Mouse (Mus musculus) MEL (cell line): ENCODE results near the gene Vps18. TPM values are rescaled to one million over a fixed set of nuclear protein-coding genes. Genes with fewer than 3 reads are reported as not detected.

Experiments used
- DNase-seq: peaks from one replicate; pipeline ENCODE4 v3.0.0; 2011; ENCODE audit warnings: low read depth, low spot score
- H3K27ac ChIP-seq: 2 replicates; pipeline ENCODE4 v1.5.1; 2012; ENCODE audit warnings: low read depth, mild to moderate bottlenecking, control low read depth, low read length, moderate library complexity; ENCODE audit not compliant: control insufficient read depth
- H3K27me3 ChIP-seq, 2 experiments: fragments of 150-350 bp in 1 of 2; sonication (generic) in 1 of 2; 2 replicates each; pipeline ENCODE4 v1.6.1; 2012; ENCODE audit warnings: low read length in 2 of 2, mild to moderate bottlenecking in 2 of 2, improper control_type of control experiment in 1 of 2, moderate library complexity in 1 of 2; ENCODE audit not compliant: insufficient read depth in 2 of 2, control insufficient read depth in 1 of 2
- H3K36me3 ChIP-seq, 2 experiments: 2 replicates each; pipeline ENCODE4 v1.6.1; 2012 to 2014; ENCODE audit warnings: low read length in 2 of 2, improper control_type of control experiment in 1 of 2, inconsistent platforms in 1 of 2, mild to moderate bottlenecking in 1 of 2; ENCODE audit not compliant: insufficient read depth in 2 of 2, control insufficient read depth in 1 of 2
- H3K4me1 ChIP-seq, 2 experiments: fragments of 150-350 bp in 1 of 2; sonication (generic) in 1 of 2; 2 replicates each; pipeline ENCODE4 v1.6.1; 2012; ENCODE audit warnings: low read length in 2 of 2, improper control_type of control experiment in 1 of 2, mild to moderate bottlenecking in 1 of 2; ENCODE audit not compliant: insufficient read depth in 2 of 2, control insufficient read depth in 1 of 2
- H3K4me3 ChIP-seq, 2 experiments: fragments of 150-350 bp in 1 of 2; sonication (generic) in 1 of 2; 2 replicates each; pipeline ENCODE4 v1.5.1; 2012; ENCODE audit warnings: low read depth in 2 of 2, low read length in 2 of 2, mild to moderate bottlenecking in 2 of 2, moderate library complexity in 2 of 2, control low read depth in 1 of 2, improper control_type of control experiment in 1 of 2; ENCODE audit not compliant: control insufficient read depth in 1 of 2, insufficient read depth in 1 of 2
- H3K79me2 ChIP-seq: 2 replicates; pipeline ENCODE4 v1.6.1; 2012; ENCODE audit warnings: mild to moderate bottlenecking, low read length, moderate library complexity; ENCODE audit not compliant: control insufficient read depth, poor library complexity, insufficient read depth
- H3K9ac ChIP-seq: 2 replicates; pipeline ENCODE4 v1.6.1; 2012; ENCODE audit warnings: low read depth, mild to moderate bottlenecking, control low read depth, low read length, moderate library complexity; ENCODE audit not compliant: control insufficient read depth, poor library complexity, severe bottlenecking
- H3K9me3 ChIP-seq: fragments of 150-350 bp; sonication (generic); replicated peaks from 2 replicates; pipeline ENCODE4 v1.6.1; 2012; ENCODE audit warnings: mild to moderate bottlenecking, low read length, improper control_type of control experiment, moderate library complexity; ENCODE audit not compliant: insufficient read depth
- BHLHE40 ChIP-seq: IDR thresholded peaks from 2 replicates; pipeline ENCODE4 v1.6.1; 2012; ENCODE audit warnings: low read depth, mild to moderate bottlenecking, inconsistent platforms, low read length, improper control_type of control experiment, borderline replicate concordance
- CHD1 ChIP-seq: IDR thresholded peaks from 2 replicates; pipeline ENCODE4 v1.6.1; 2012; ENCODE audit warnings: low read depth, mild to moderate bottlenecking, inconsistent platforms, low read length, improper control_type of control experiment
- CHD2 ChIP-seq: IDR thresholded peaks from 2 replicates; pipeline ENCODE4 v1.6.1; 2011; ENCODE audit warnings: low read length, improper control_type of control experiment
- CTCF ChIP-seq, 3 experiments: IDR thresholded peaks in 2 of 3; conservative IDR thresholded peaks in 1 of 3; 2 replicates each; pipeline ENCODE4 v1.5.1; 2011 to 2012; ENCODE audit warnings: low read length in 3 of 3, low read depth in 2 of 3, mild to moderate bottlenecking in 2 of 3, improper control_type of control experiment in 1 of 3, inconsistent platforms in 1 of 3, mixed read lengths in 1 of 3, moderate library complexity in 1 of 3; ENCODE audit not compliant: control insufficient read depth in 1 of 3, insufficient read depth in 1 of 3, poor library complexity in 1 of 3, severe bottlenecking in 1 of 3
- E2F4 ChIP-seq: IDR thresholded peaks from 2 replicates; pipeline ENCODE4 v1.6.1; 2011; ENCODE audit warnings: low read depth, low read length, improper control_type of control experiment, borderline replicate concordance
- ELF1 ChIP-seq: IDR thresholded peaks from 2 replicates; pipeline ENCODE4 v1.6.1; 2014; ENCODE audit warnings: low read depth, mild to moderate bottlenecking, inconsistent platforms, low read length, improper control_type of control experiment, moderate library complexity
- EP300 ChIP-seq, 2 experiments: IDR thresholded peaks; 2 replicates each; pipeline ENCODE4 v1.6.1; 2011; ENCODE audit warnings: improper control_type of control experiment in 2 of 2, low read length in 2 of 2, low read depth in 1 of 2, mild to moderate bottlenecking in 1 of 2
- ETS1 ChIP-seq: IDR thresholded peaks from 2 replicates; pipeline ENCODE4 v1.6.1; 2012; ENCODE audit warnings: low read depth, mild to moderate bottlenecking, inconsistent platforms, low read length, improper control_type of control experiment, moderate library complexity
- GABPA ChIP-seq: IDR thresholded peaks from 2 replicates; pipeline ENCODE4 v1.6.1; 2012; ENCODE audit warnings: low read depth, mild to moderate bottlenecking, inconsistent platforms, low read length, improper control_type of control experiment, moderate library complexity
- GATA1 ChIP-seq: IDR thresholded peaks from 2 replicates; pipeline ENCODE4 v1.6.1; 2011; ENCODE audit warnings: low read depth, low read length, improper control_type of control experiment
- HCFC1 ChIP-seq: IDR thresholded peaks from 2 replicates; pipeline ENCODE4 v1.6.1; 2012; ENCODE audit warnings: low read depth, mild to moderate bottlenecking, inconsistent platforms, low read length, improper control_type of control experiment, moderate library complexity
- JUND ChIP-seq: IDR thresholded peaks from 2 replicates; pipeline ENCODE4 v1.6.1; 2011; ENCODE audit warnings: low read depth, mild to moderate bottlenecking, improper control_type of control experiment, low read length
- KAT2A ChIP-seq: conservative IDR thresholded peaks from 2 replicates; pipeline ENCODE4 v1.6.1; 2012; ENCODE audit warnings: low read depth, low read length, improper control_type of control experiment, inconsistent platforms
- MAFK ChIP-seq: IDR thresholded peaks from 2 replicates; pipeline ENCODE4 v1.6.1; 2011; ENCODE audit warnings: low read depth, mild to moderate bottlenecking, low read length, improper control_type of control experiment, borderline replicate concordance
- MAZ ChIP-seq: IDR thresholded peaks from 2 replicates; pipeline ENCODE4 v1.6.1; 2012; ENCODE audit warnings: low read depth, mild to moderate bottlenecking, inconsistent platforms, low read length, improper control_type of control experiment
- MEF2A ChIP-seq: IDR thresholded peaks from 2 replicates; pipeline ENCODE4 v1.6.1; 2014; ENCODE audit warnings: low read depth, mild to moderate bottlenecking, inconsistent platforms, low read length, improper control_type of control experiment; ENCODE audit not compliant: poor library complexity, insufficient replicate concordance, severe bottlenecking; ENCODE audit errors: extremely low read depth
- MXI1 ChIP-seq: IDR thresholded peaks from 2 replicates; pipeline ENCODE4 v1.6.1; 2011; ENCODE audit warnings: mild to moderate bottlenecking, low read depth, low read length, improper control_type of control experiment
- MYB ChIP-seq: IDR thresholded peaks from 2 replicates; pipeline ENCODE4 v1.6.1; 2011; ENCODE audit warnings: mild to moderate bottlenecking, low read depth, low read length, improper control_type of control experiment
- MYC ChIP-seq: IDR thresholded peaks from 2 replicates; pipeline ENCODE4 v1.6.1; 2011; ENCODE audit warnings: low read depth, mild to moderate bottlenecking, low read length, improper control_type of control experiment, moderate library complexity
- NELFE ChIP-seq: IDR thresholded peaks from 2 replicates; pipeline ENCODE4 v1.6.1; 2011; ENCODE audit warnings: low read depth, low read length, improper control_type of control experiment
- NRF1 ChIP-seq: IDR thresholded peaks from 2 replicates; pipeline ENCODE4 v1.6.1; 2014; ENCODE audit warnings: low read depth, mild to moderate bottlenecking, inconsistent platforms, low read length, improper control_type of control experiment, moderate library complexity; ENCODE audit not compliant: poor library complexity, insufficient read depth, severe bottlenecking
- POLR2A ChIP-seq, 2 experiments: IDR thresholded peaks; 2 replicates each; pipeline ENCODE4 v1.6.1; 2011 to 2012; ENCODE audit warnings: low read length in 2 of 2, mild to moderate bottlenecking in 2 of 2, control low read depth in 1 of 2, improper control_type of control experiment in 1 of 2, low read depth in 1 of 2, moderate library complexity in 1 of 2; ENCODE audit not compliant: control insufficient read depth in 1 of 2, insufficient read depth in 1 of 2, poor library complexity in 1 of 2
- POLR2AphosphoS2 ChIP-seq: IDR thresholded peaks from 2 replicates; pipeline ENCODE4 v1.6.1; 2011; ENCODE audit warnings: low read length, improper control_type of control experiment
- POLR2AphosphoS5 ChIP-seq: IDR thresholded peaks from 2 replicates; pipeline ENCODE4 v1.6.1; 2012; ENCODE audit warnings: low read depth, borderline replicate concordance, mild to moderate bottlenecking, inconsistent platforms, low read length, moderate library complexity, mixed read lengths
- RAD21 ChIP-seq: IDR thresholded peaks from 2 replicates; pipeline ENCODE4 v1.6.1; 2011; ENCODE audit warnings: mild to moderate bottlenecking, low read depth, low read length, improper control_type of control experiment
- RCOR1 ChIP-seq: IDR thresholded peaks from 2 replicates; pipeline ENCODE4 v1.6.1; 2012; ENCODE audit warnings: low read depth, mild to moderate bottlenecking, inconsistent platforms, low read length, improper control_type of control experiment
- SIN3A ChIP-seq: IDR thresholded peaks from 2 replicates; pipeline ENCODE4 v1.6.1; 2012; ENCODE audit warnings: low read length, improper control_type of control experiment, inconsistent platforms
- SMC3 ChIP-seq: IDR thresholded peaks from 2 replicates; pipeline ENCODE4 v1.6.1; 2011; ENCODE audit warnings: low read depth, low read length, improper control_type of control experiment
- TAL1 ChIP-seq: IDR thresholded peaks from 2 replicates; pipeline ENCODE4 v1.6.1; 2012; ENCODE audit warnings: mild to moderate bottlenecking, inconsistent platforms, low read length, moderate library complexity, mixed read lengths
- TCF12 ChIP-seq: IDR thresholded peaks from 2 replicates; pipeline ENCODE4 v1.6.1; 2014; ENCODE audit warnings: low read depth, mild to moderate bottlenecking, inconsistent platforms, low read length, improper control_type of control experiment, moderate library complexity
- UBTF ChIP-seq: IDR thresholded peaks from 2 replicates; pipeline ENCODE4 v1.6.1; 2012; ENCODE audit warnings: low read depth, mild to moderate bottlenecking, inconsistent platforms, low read length, improper control_type of control experiment, moderate library complexity, borderline replicate concordance; ENCODE audit not compliant: insufficient read depth
- USF1 ChIP-seq: IDR thresholded peaks from 2 replicates; pipeline ENCODE4 v1.6.1; 2014; ENCODE audit warnings: low read depth, mild to moderate bottlenecking, inconsistent platforms, low read length, improper control_type of control experiment, moderate library complexity
- USF2 ChIP-seq, 2 experiments: IDR thresholded peaks; 2 replicates each; pipeline ENCODE4 v1.6.1; 2011 to 2012; ENCODE audit warnings: improper control_type of control experiment in 2 of 2, low read length in 2 of 2, borderline replicate concordance in 1 of 2, inconsistent platforms in 1 of 2, low read depth in 1 of 2, mild to moderate bottlenecking in 1 of 2; ENCODE audit not compliant: insufficient read depth in 1 of 2
- ZC3H11A ChIP-seq: IDR thresholded peaks from 2 replicates; pipeline ENCODE4 v1.6.1; 2012; ENCODE audit warnings: low read depth, mild to moderate bottlenecking, inconsistent platforms, low read length, improper control_type of control experiment
- ZKSCAN1 ChIP-seq: IDR thresholded peaks from 2 replicates; pipeline ENCODE4 v1.6.1; 2012; ENCODE audit warnings: low read depth, mild to moderate bottlenecking, inconsistent platforms, low read length, improper control_type of control experiment, moderate library complexity
- ZMIZ1 ChIP-seq: IDR thresholded peaks from 2 replicates; pipeline ENCODE4 v1.6.1; 2012; ENCODE audit warnings: low read depth, mild to moderate bottlenecking, inconsistent platforms, low read length, improper control_type of control experiment, moderate library complexity
- ZNF384 ChIP-seq: IDR thresholded peaks from 2 replicates; pipeline ENCODE4 v1.6.1; 2012; ENCODE audit warnings: low read depth, mild to moderate bottlenecking, inconsistent platforms, low read length, improper control_type of control experiment
- polyA plus RNA-seq, 2 experiments: library from polyadenylated mRNA; stranded (reverse) in 1 of 2; unstranded in 1 of 2; fragments of >175 nt in 1 of 2; fragments of >200 nt in 1 of 2; gene quantifications; 2 replicates each; pipeline versions ENCODE4 v1.2.1 to v1.2.4; 2012; ENCODE audit warnings: low replicate concordance in 2 of 2, low read depth in 1 of 2; ENCODE audit not compliant: insufficient read length in 2 of 2, insufficient read depth in 1 of 2, missing spikeins in 1 of 2
- total RNA-seq: library from RNA; depleted of rRNA; stranded (reverse); fragments of 300-350 nt; gene quantifications from 2 replicates; pipeline ENCODE4 v1.2.3, GENCODE M21; 2012

The Vps18 gene
- total and polyA plus RNA-seq, 3 experiments, result 28.0 to 30.4 TPM; not detected in 1

- Histone ChIP-seq H3K4me1 (peaks cover 0 to 6% of the 10 kb centered on the region in 2 experiments; a peak in 1 of 4 replicates), H3K36me3 (peaks cover 0 to 5% of the 10 kb centered on the region in 2 experiments; a peak in 2 of 4 replicates), H3K4me3 (no peak overlapping the region), H3K9ac (no peak overlapping the region), H3K27ac (no peak overlapping the region), H3K79me2 (no peaks in the 10 kb centered on the region), H3K9me3 (no peaks in the 10 kb centered on the region), H3K27me3 (no peaks in the 10 kb centered on the region)
- DNase-seq, result peak; percentile 30
- no peak for TF ChIP-seq MYB
- no peak for TF ChIP-seq POLR2AphosphoS2
- peak; percentile 88 for TF ChIP-seq BHLHE40
- TF ChIP-seq NRF1, result no peak
- TF ChIP-seq USF1, result peak; percentile 82
- TF ChIP-seq GATA1, result peak; percentile 65
- no peak for TF ChIP-seq CHD2
- 0 out of 2 replicates have a peak, but pooled peaks have one; percentile 30 for TF ChIP-seq ETS1
- no peak for TF ChIP-seq MAFK
- TF ChIP-seq EP300 (IDR thresholded peaks at IDR 0.05; ENCODE audit: low read depth in 1 of 2, low read length in 2 of 2), result peak in 1 of 2 experiments; percentile 51; a peak in 2 of 4 replicates
- no peak for TF ChIP-seq MAZ
- 0 out of 4 replicates have a peak, but pooled peaks of 1 of the 2 experiments have one; percentile 28 for TF ChIP-seq USF2 (IDR thresholded peaks at IDR 0.05; ENCODE audit: borderline replicate concordance in 1 of 2, insufficient read depth in 1 of 2, low read depth in 1 of 2, low read length in 2 of 2)
- no peak for TF ChIP-seq ZMIZ1
- no peak for TF ChIP-seq E2F4
- no peak for TF ChIP-seq MXI1
- TF ChIP-seq RCOR1, result peak; percentile 76
- no peak for TF ChIP-seq JUND
- no peak for TF ChIP-seq ELF1
- TF ChIP-seq ZC3H11A, result no peak
- no peak for TF ChIP-seq POLR2A (IDR thresholded peaks at IDR 0.05; ENCODE audit: control insufficient read depth in 1 of 2, insufficient read depth in 1 of 2, low read depth in 1 of 2, low read length in 2 of 2, poor library complexity in 1 of 2)
- no peak for TF ChIP-seq TCF12
- peak; percentile 41; the same call in 1 of the 2 replicates for TF ChIP-seq MYC
- TF ChIP-seq NELFE, result no peak
- no peak for TF ChIP-seq HCFC1
- TF ChIP-seq SIN3A, result no peak
- no peak for TF ChIP-seq POLR2AphosphoS5
- TF ChIP-seq CHD1, result no peak
- no peak for TF ChIP-seq MEF2A
- no peak for TF ChIP-seq ZKSCAN1
- no peak for TF ChIP-seq GABPA
- no peak for TF ChIP-seq TAL1
- TF ChIP-seq CTCF (IDR thresholded peaks at IDR 0.05 in 2 of 3, conservative IDR thresholded peaks at IDR 0.05 in 1 of 3; ENCODE audit: control insufficient read depth in 1 of 3, insufficient read depth in 1 of 3, low read depth in 2 of 3, low read length in 3 of 3, poor library complexity in 1 of 3, severe bottlenecking in 1 of 3), result no peak
- no peak for TF ChIP-seq RAD21
- no peak for TF ChIP-seq ZNF384
- TF ChIP-seq SMC3, result no peak
- no peak for TF ChIP-seq UBTF
- no peak for TF ChIP-seq KAT2A
These were observed 56.1 kb downstream of the Vps18 start for GRCm38 (mm10) chr2:119344537-119345138.
